In the genomic region with DNA sequence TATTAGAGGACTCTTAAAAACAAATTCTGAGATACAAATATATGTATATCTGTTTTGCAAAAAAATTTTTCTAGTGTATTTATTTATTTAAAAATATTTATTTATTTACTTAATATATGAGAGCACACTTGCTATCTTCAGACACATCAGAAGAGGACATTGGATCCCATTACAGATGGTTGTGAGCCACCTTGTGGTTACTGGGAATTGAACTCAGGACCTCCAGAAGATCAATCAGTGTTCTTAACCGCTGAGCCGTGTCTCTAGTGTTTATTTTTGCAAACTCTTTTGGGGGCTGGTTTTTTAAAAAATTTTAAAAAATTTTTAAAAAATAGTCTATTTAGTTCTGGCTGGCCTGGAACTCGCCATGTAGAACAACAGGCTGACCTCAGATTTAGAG, we compare ENCODE assay signal across 2 mouse cellular contexts.
TF ChIP-seq lines count a peak whose summit lies in the region.

No protein-coding gene starts in this region.

TF ChIP-seq in CH12.LX, 34 proteins besides CTCF, POLR2A, EP300 and RAD21:
- peak; percentile 46 for TF ChIP-seq SMC3 (IDR thresholded peaks at IDR 0.05; ENCODE audit: low read depth, low read length)
- no peak for TF ChIP-seq IRF4 (IDR thresholded peaks at IDR 0.05; ENCODE audit: low read depth, low read length)
- no peak for TF ChIP-seq MAZ (IDR thresholded peaks at IDR 0.05; ENCODE audit: low read depth, low read length)

TF ChIP-seq in MEL, 35 proteins besides CTCF, POLR2A, EP300 and RAD21:
- TF ChIP-seq TAL1 (IDR thresholded peaks at IDR 0.05; ENCODE audit: low read length) (no peak), MEF2A (IDR thresholded peaks at IDR 0.05; ENCODE audit: extremely low read depth, insufficient replicate concordance, low read depth, low read length, poor library complexity, severe bottlenecking) (no peak), UBTF (IDR thresholded peaks at IDR 0.05; ENCODE audit: borderline replicate concordance, insufficient read depth, low read depth, low read length) (no peak), ZNF384 (IDR thresholded peaks at IDR 0.05; ENCODE audit: low read depth, low read length) (no peak), BHLHE40 (IDR thresholded peaks at IDR 0.05; ENCODE audit: borderline replicate concordance, low read depth, low read length) (no peak), GATA1 (IDR thresholded peaks at IDR 0.05; ENCODE audit: low read depth, low read length) (no peak), SMC3 (IDR thresholded peaks at IDR 0.05; ENCODE audit: low read depth, low read length) (peak; percentile 30), USF1 (IDR thresholded peaks at IDR 0.05; ENCODE audit: low read depth, low read length) (no peak), ZMIZ1 (IDR thresholded peaks at IDR 0.05; ENCODE audit: low read depth, low read length) (no peak)
